Mouse (Mus musculus): ENCODE data around the gene Ank2. TPM values are rescaled to one million over a fixed set of nuclear protein-coding genes. Genes with fewer than 3 reads are reported as not detected.

The Ank2 gene
- polyA plus RNA-seq, 1 experiment from 2014 or later = 5.1 TPM

- H3K36me3 ChIP-seq (replicated peaks; ENCODE audit: insufficient read depth, low read length) = no peaks in the 10 kb centered on the region
- H3K9me3 ChIP-seq (ENCODE audit: low read length) = peaks cover under 1% of the 10 kb centered on the region; the same call in 1 of the 2 replicates
- ATAC-seq (no peak), DNase-seq (no peak)
- no peak overlapping the region for H3K4me2 ChIP-seq (ENCODE audit: low read depth, low read length)
- WGBS (ENCODE audit: insufficient replicate concordance) = 84% methylated on average over 8 of the region's 8 CpGs
- H3K27ac ChIP-seq (ENCODE audit: low read depth) = no peak overlapping the region
- H3K4me3 ChIP-seq (ENCODE audit: low read depth, low read length) = no peak overlapping the region
- H3K27me3 ChIP-seq (ENCODE audit: insufficient read depth, low read length) = no peaks in the 10 kb centered on the region
- no peak overlapping the region for H3K9ac ChIP-seq (replicated peaks)
- H3K4me1 ChIP-seq (ENCODE audit: insufficient read depth) = no peaks in the 10 kb centered on the region
- TF ChIP-seq CTCF (IDR thresholded peaks at IDR 0.05; ENCODE audit: low read depth) = no peak
- TF ChIP-seq EP300 (IDR thresholded peaks at IDR 0.05; ENCODE audit: low read depth) = no peak
Observed at GRCm38 (mm10) chr3:127376901-127377460, 122.2 kb downstream of the Ank2 start.

GRCm38 (mm10) chr3:127375956-127376660 is 123.0 kb downstream of the Ank2 start:
- DNase-seq (no peak), ATAC-seq (no peak)
- Histone ChIP-seq H3K27me3 (ENCODE audit: insufficient read depth, low read length) (no peaks in the 10 kb centered on the region), H3K36me3 (replicated peaks; ENCODE audit: insufficient read depth, low read length) (no peaks in the 10 kb centered on the region), H3K27ac (ENCODE audit: low read depth) (no peak overlapping the region), H3K9me3 (ENCODE audit: low read length) (peaks cover 3% of the 10 kb centered on the region; the same call in 1 of the 2 replicates), H3K4me2 (ENCODE audit: low read depth, low read length) (no peak overlapping the region), H3K4me3 (ENCODE audit: low read depth, low read length) (no peak overlapping the region), H3K4me1 (ENCODE audit: insufficient read depth) (no peaks in the 10 kb centered on the region), H3K9ac (replicated peaks) (no peak overlapping the region)
- 75% methylated on average over 11 of the region's 11 CpGs for WGBS (ENCODE audit: insufficient replicate concordance)
- no peak for TF ChIP-seq CTCF (IDR thresholded peaks at IDR 0.05; ENCODE audit: low read depth)
- TF ChIP-seq EP300 (IDR thresholded peaks at IDR 0.05; ENCODE audit: low read depth) = no peak

GRCm38 (mm10) chr3:127374190-127374710 is 124.9 kb downstream of the Ank2 start:
- H3K4me1 ChIP-seq (ENCODE audit: insufficient read depth) = no peaks in the 10 kb centered on the region
- no peak overlapping the region for H3K4me2 ChIP-seq (ENCODE audit: low read depth, low read length)
- TF ChIP-seq CTCF (IDR thresholded peaks at IDR 0.05; ENCODE audit: low read depth) (no peak), EP300 (IDR thresholded peaks at IDR 0.05; ENCODE audit: low read depth) (peak; percentile 22; the same call in 1 of the 2 replicates)
- 86% methylated on average over 6 of the region's 6 CpGs for WGBS (ENCODE audit: insufficient replicate concordance)
- H3K9me3 ChIP-seq (ENCODE audit: low read length) = peaks cover 3% of the 10 kb centered on the region; the same call in 1 of the 2 replicates
- no peaks in the 10 kb centered on the region for H3K36me3 ChIP-seq (replicated peaks; ENCODE audit: insufficient read depth, low read length)
- no peaks in the 10 kb centered on the region for H3K27me3 ChIP-seq (ENCODE audit: insufficient read depth, low read length)
- DNase-seq = no peak
- ATAC-seq = no peak
- H3K9ac ChIP-seq (replicated peaks) = no peak overlapping the region
- no peak overlapping the region for H3K27ac ChIP-seq (ENCODE audit: low read depth)
- no peak overlapping the region for H3K4me3 ChIP-seq (ENCODE audit: low read depth, low read length)

GRCm38 (mm10) chr3:127371774-127372173 is 127.4 kb downstream of the Ank2 start:
- Histone ChIP-seq H3K36me3 (replicated peaks; ENCODE audit: insufficient read depth, low read length) (no peaks in the 10 kb centered on the region), H3K27ac (ENCODE audit: low read depth) (no peak overlapping the region), H3K9ac (replicated peaks) (no peak overlapping the region), H3K4me2 (ENCODE audit: low read depth, low read length) (no peak overlapping the region), H3K4me3 (ENCODE audit: low read depth, low read length) (no peak overlapping the region), H3K4me1 (ENCODE audit: insufficient read depth) (no peaks in the 10 kb centered on the region), H3K27me3 (ENCODE audit: insufficient read depth, low read length) (no peaks in the 10 kb centered on the region), H3K9me3 (ENCODE audit: low read length) (peaks cover 3% of the 10 kb centered on the region; the same call in 1 of the 2 replicates)
- WGBS (ENCODE audit: insufficient replicate concordance) = 81% methylated on average over 1 of the region's 1 CpGs
- TF ChIP-seq EP300 (IDR thresholded peaks at IDR 0.05; ENCODE audit: low read depth) (no peak), CTCF (IDR thresholded peaks at IDR 0.05; ENCODE audit: low read depth) (no peak)
- no peak for ATAC-seq
- DNase-seq = no peak

GRCm38 (mm10) chr3:127369529-127369928 is 129.6 kb downstream of the Ank2 start:
- 79% methylated on average over 6 of the region's 6 CpGs for WGBS (ENCODE audit: insufficient replicate concordance)
- Histone ChIP-seq H3K4me1 (ENCODE audit: insufficient read depth) (no peaks in the 10 kb centered on the region), H3K9me3 (ENCODE audit: low read length) (peaks cover 3% of the 10 kb centered on the region; the same call in 1 of the 2 replicates), H3K27ac (ENCODE audit: low read depth) (no peak overlapping the region), H3K27me3 (ENCODE audit: insufficient read depth, low read length) (no peaks in the 10 kb centered on the region), H3K4me3 (ENCODE audit: low read depth, low read length) (no peak overlapping the region), H3K36me3 (replicated peaks; ENCODE audit: insufficient read depth, low read length) (no peaks in the 10 kb centered on the region), H3K9ac (replicated peaks) (no peak overlapping the region), H3K4me2 (ENCODE audit: low read depth, low read length) (no peak overlapping the region)
- no peak for DNase-seq
- TF ChIP-seq CTCF (IDR thresholded peaks at IDR 0.05; ENCODE audit: low read depth) = no peak
- ATAC-seq = no peak

- H3K27me3 ChIP-seq (ENCODE audit: insufficient read depth, low read length) = no peaks in the 10 kb centered on the region
- no peak overlapping the region for H3K4me3 ChIP-seq (ENCODE audit: low read depth, low read length)
- TF ChIP-seq EP300 (IDR thresholded peaks at IDR 0.05; ENCODE audit: low read depth) = no peak
- TF ChIP-seq CTCF (IDR thresholded peaks at IDR 0.05; ENCODE audit: low read depth) = no peak
- no peak overlapping the region for H3K9ac ChIP-seq (replicated peaks)
- H3K4me2 ChIP-seq (ENCODE audit: low read depth, low read length) = no peak overlapping the region
- H3K27ac ChIP-seq (ENCODE audit: low read depth) = no peak overlapping the region
- ATAC-seq (no peak), DNase-seq (no peak)
- peaks cover 3% of the 10 kb centered on the region; the same call in 1 of the 2 replicates for H3K9me3 ChIP-seq (ENCODE audit: low read length)
- WGBS (ENCODE audit: insufficient replicate concordance) = 87% methylated on average over 4 of the region's 4 CpGs
- H3K4me1 ChIP-seq (ENCODE audit: insufficient read depth) = no peaks in the 10 kb centered on the region
- no peaks in the 10 kb centered on the region for H3K36me3 ChIP-seq (replicated peaks; ENCODE audit: insufficient read depth, low read length)
Observed at GRCm38 (mm10) chr3:127367450-127367849, 131.7 kb downstream of the Ank2 start.

Data from liver, postnatal 0 days (tissue).